Mouse (Mus musculus) macrophage (primary cell): Measurements from ENCODE around the gene Sun1. TPM values are rescaled to one million over a fixed set of nuclear protein-coding genes. Genes with fewer than 3 reads are reported as not detected.

Experiments used
- H3K27ac ChIP-seq: fragments of 350-480 bp; formaldehyde crosslinking; 2 replicates; pipeline ENCODE4 v1.9.0; 2021
- H3K36me3 ChIP-seq: fragments of 350-480 bp; formaldehyde crosslinking; 2 replicates; pipeline ENCODE4 v1.9.0; 2021; ENCODE audit errors: inconsistent target
- H3K4me3 ChIP-seq: fragments of 350-480 bp; formaldehyde crosslinking; 2 replicates; pipeline ENCODE4 v1.9.0; 2021; ENCODE audit errors: inconsistent target
- H3K79me2 ChIP-seq: fragments of 350-480 bp; formaldehyde crosslinking; 2 replicates; pipeline ENCODE4 v1.9.0; 2021; ENCODE audit errors: inconsistent target
- WGBS: methylation state at CpG from one replicate; pipeline ENCODE4 v1.1.7; 2026; ENCODE audit warnings: inconsistent platforms; ENCODE audit not compliant: missing documents; 5-methylcytosine and 5-hydroxymethylcytosine counted together
- polyA plus RNA-seq: library from polyadenylated mRNA; stranded (reverse); fragments of 250-400 nt; gene quantifications from 3 replicates; pipeline ENCODE4 v1.2.4, GENCODE M21; 2018; ENCODE audit warnings: inconsistent platforms

Gene Sun1
- polyA plus RNA-seq, 1 experiment from 2014 or later: 7.6 TPM

- 90% methylated on average over 13 of the region's 16 CpGs for WGBS
- peaks cover 77% of the 10 kb centered on the region for H3K36me3 ChIP-seq
- H3K79me2 ChIP-seq: no peaks in the 10 kb centered on the region
- no peak overlapping the region for H3K4me3 ChIP-seq
- no peak overlapping the region for H3K27ac ChIP-seq
Measured at GRCm38 (mm10) chr5:139270806-139271521, 70.5 kb downstream of the Sun1 start.

DNA sequence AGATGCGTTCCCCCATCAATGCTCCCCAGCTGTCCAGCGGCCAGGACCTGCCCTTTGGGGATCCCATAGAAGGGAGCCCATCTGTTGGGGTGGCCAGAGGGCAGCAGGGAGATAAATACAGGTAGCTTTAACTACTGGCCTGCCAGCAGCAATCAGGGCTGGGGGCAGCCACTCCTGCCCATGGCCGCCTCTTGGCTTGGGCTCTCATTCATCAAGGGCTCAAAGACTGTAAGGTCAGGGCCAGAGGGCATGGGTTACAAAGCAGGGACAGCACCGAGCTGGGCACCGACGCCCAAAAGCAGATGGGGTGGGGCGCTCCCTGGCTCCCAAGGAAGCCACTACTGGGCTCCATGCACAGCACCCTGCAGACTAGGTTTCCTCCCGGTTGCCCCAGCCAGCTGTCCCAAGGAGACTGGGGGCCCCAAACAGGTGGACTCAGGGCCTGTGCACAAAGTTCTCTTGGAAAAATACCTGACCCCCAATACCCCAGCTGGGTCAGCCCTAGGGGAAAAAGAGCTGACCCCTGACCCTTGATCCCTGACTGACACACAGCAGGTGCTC, 71.6 kb downstream of the Sun1 start:
- H3K79me2 ChIP-seq: no peaks in the 10 kb centered on the region
- WGBS: 92% methylated on average over 8 of the region's 8 CpGs
- H3K4me3 ChIP-seq: no peak overlapping the region
- H3K27ac ChIP-seq: no peak overlapping the region
- H3K36me3 ChIP-seq: peaks cover 71% of the 10 kb centered on the region

- 87% methylated on average over 8 of the region's 8 CpGs for WGBS
- no peak overlapping the region for H3K27ac ChIP-seq
- no peaks in the 10 kb centered on the region; the same call in 1 of the 2 replicates for H3K79me2 ChIP-seq
- H3K4me3 ChIP-seq: no peak overlapping the region
- H3K36me3 ChIP-seq: peaks cover 69% of the 10 kb centered on the region
Measured at GRCm38 (mm10) chr5:139277287-139277686, 76.8 kb downstream of the Sun1 start.

DNA sequence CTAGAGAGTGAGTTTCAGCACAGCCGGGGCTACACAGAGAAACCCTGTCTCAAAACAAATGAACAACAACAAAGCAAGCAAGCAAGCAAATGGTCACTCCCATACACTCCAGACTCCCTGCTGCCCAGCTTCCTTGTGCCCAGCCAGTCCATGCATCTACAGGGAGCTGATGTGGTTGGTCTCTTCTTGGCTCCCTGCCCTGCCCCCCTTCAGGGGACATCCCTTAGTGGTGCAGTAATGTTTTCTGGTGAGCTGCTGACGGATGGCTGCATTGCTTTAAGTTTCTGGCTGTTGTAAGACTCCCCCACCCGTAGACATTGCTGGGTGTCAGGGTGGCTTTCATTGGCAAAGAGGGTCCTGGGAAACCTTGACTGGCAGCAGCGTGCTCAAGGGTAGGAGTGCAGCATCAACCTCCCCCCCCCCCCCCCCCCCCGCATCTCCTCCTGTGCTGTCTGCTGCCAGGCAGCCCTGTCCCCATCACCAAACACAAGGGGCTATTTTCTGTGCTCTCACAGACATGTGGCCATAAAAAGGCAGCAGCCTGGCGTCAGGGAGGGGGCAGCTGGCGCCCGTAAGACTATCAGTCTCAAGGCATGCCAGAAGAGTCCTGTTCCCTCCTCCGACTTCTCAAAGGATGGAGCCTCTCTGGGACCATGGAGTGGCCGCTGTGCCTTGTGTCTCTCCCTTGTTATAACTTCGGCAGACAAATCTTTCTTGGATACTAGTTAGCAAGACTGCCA, 81.1 kb downstream of the Sun1 start:
- Histone ChIP-seq H3K27ac (no peak overlapping the region), H3K36me3 (peaks cover 44% of the 10 kb centered on the region; the same call in 1 of the 2 replicates), H3K4me3 (no peak overlapping the region), H3K79me2 (peaks cover 19% of the 10 kb centered on the region; the same call in 1 of the 2 replicates)
- 75% methylated on average over 10 of the region's 11 CpGs for WGBS

- no peak overlapping the region for H3K4me3 ChIP-seq
- 9% methylated on average over 14 of the region's 15 CpGs for WGBS
- H3K36me3 ChIP-seq: peaks cover 38% of the 10 kb centered on the region; the same call in 1 of the 2 replicates
Measured at GRCm38 (mm10) chr5:139282191-139282590, 81.8 kb downstream of the Sun1 start.

DNA sequence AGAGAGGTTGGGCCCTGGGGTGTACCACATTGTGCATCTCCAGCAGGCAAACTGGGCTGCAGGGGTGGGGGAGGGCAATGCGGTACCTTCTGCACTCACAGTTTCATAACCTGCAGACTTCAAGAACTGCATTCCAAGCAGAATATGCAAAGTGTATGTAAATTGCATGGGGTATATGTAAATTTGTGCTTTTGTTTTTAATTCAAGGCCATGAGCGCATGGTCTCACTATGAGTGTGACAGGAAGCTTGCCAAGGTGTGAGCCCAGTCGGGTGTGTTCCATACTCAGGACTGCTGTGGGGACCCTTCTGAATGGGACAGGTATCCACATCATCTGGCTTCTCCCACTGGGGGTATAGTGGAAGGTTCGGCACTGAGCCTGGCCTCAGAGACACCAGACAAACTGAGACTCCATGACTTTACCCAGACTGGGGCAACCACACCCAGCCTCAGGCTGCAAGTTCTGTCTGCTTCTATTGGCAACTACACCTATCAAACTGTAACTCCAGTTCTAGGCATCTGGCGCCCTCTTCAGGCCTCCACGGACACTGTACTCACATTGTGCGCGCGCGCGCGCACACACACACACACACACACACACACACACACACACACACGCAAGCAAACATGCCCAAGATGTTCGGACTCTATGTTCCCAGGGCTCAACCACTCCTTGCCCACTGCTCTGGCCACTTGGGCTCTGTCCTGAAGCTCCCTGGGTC, 83.2 kb downstream of the Sun1 start:
- WGBS: 97% methylated on average over 14 of the region's 14 CpGs
- H3K4me3 ChIP-seq: no peak overlapping the region
- H3K36me3 ChIP-seq: peaks cover 34% of the 10 kb centered on the region; the same call in 1 of the 2 replicates
- H3K79me2 ChIP-seq: peaks cover 19% of the 10 kb centered on the region; the same call in 1 of the 2 replicates
- H3K27ac ChIP-seq: no peak overlapping the region

More at GRCm38 (mm10) chr5:139282191-139282590, 81.8 kb downstream of the Sun1 start:
- H3K27ac ChIP-seq: no peak overlapping the region
- H3K79me2 ChIP-seq: peaks cover 19% of the 10 kb centered on the region; the same call in 1 of the 2 replicates

DNA sequence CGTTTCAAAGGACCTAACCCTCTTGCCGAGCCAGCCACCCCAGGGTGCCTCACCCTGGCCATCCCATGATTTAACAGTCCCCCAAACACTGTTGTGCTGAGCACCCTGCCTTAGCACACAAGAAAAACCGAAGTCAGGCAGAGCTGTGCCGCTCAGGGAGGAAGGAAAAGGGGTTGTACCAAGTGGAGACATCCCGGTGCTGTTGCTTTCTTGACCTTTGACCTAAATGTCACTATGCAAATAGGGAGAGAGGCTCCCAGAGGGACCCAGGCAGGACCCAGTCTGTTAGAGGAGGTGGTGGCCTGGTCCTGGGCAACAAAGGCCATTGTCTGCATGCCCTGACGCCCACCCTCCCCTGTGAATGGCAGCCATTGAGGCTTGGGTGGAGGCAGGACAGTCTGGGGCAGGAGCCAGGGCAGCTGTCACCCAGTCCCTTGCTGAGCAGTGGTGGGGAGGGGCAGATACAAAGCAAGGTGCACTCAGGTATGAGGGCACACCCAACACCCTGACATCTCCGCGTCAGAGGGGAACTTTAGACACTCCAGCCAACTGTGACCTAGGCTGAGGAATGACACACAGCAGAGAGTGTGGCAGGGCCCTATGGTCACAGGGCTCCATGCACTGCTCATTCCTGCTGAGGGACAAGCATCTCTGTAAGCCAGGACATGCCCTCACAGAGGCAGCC, 85.1 kb downstream of the Sun1 start:
- Histone ChIP-seq H3K27ac (peak overlapping the region; percentile 91), H3K4me3 (no peak overlapping the region), H3K79me2 (peaks cover 23% of the 10 kb centered on the region; the same call in 1 of the 2 replicates), H3K36me3 (peaks cover 15% of the 10 kb centered on the region; the same call in 1 of the 2 replicates)
- 42% methylated on average over 8 of the region's 8 CpGs for WGBS

DNA sequence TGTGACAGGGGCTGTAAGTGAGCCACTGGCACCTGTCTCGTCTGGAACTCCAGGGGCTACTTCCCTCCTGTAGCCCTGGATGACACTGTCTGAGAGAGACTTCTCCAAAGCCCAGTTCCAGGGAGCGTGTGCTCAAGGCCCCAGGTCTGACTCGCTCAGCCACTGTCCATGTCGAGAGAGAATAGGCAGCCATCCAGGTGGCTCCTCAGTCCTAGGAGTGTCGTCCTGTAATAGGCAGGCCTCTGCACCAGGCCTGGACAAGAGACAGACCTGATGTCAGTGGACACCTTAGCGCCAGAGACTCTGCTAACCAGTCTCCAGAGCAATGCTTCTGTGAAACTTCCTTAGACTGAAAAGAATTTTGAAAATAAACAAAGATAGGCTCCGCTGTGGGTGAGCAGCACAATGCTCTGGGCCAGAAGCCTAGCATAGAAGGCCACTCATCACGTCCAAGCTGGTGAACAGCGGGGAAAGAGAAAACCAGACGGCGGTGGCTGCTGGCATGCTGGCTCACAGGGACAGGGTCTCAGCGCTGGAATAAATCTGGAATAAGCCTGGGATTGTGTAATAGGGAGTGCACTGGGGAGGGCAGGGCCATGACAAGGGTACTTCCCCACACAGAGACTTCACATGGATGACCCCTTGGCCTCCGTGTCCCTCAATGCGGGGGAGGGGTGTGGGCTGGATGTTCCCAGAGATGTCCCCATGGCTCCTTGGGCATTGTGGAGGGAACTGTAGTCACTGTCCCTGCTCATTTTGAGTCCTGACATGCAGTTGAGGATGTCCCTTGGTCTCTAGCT, 85.9 kb downstream of the Sun1 start:
- H3K4me3 ChIP-seq: no peak overlapping the region
- H3K27ac ChIP-seq: peak overlapping the region; percentile 91
- 51% methylated on average over 14 of the region's 14 CpGs for WGBS
- peaks cover 32% of the 10 kb centered on the region; the same call in 1 of the 2 replicates for H3K79me2 ChIP-seq
- peaks cover 14% of the 10 kb centered on the region; the same call in 1 of the 2 replicates for H3K36me3 ChIP-seq

DNA sequence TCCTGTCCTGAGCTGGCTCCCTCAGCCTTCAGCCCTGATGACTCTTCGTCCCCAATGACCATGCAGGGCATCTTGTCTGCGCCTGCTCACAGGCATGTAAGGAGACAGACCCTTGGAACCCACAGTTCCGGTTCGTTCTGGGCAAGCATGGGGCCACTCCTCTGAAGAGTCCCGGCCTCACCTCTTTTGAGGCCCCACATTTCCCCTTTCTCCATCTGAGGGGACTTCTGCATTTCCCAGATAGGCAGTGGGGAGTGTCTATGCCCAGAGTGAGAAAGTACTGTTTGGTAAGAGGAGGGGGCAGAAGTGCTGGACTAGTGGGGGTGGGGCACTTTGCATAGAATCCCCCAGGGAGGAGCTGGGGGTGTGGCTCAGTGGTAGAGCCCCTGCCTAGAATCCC, 86.7 kb downstream of the Sun1 start:
- H3K36me3 ChIP-seq: peaks cover 21% of the 10 kb centered on the region
- H3K79me2 ChIP-seq: peaks cover 34% of the 10 kb centered on the region; the same call in 1 of the 2 replicates
- peak overlapping the region; percentile 91 for H3K27ac ChIP-seq

GRCm38 (mm10) chr5:139287787-139288186, 87.3 kb downstream of the Sun1 start:
- WGBS: 44% methylated on average over 4 of the region's 4 CpGs
- peaks cover 41% of the 10 kb centered on the region; the same call in 1 of the 2 replicates for H3K79me2 ChIP-seq
- peak overlapping the region; percentile 91 for H3K27ac ChIP-seq
- H3K4me3 ChIP-seq: no peak overlapping the region
- H3K36me3 ChIP-seq: peaks cover 28% of the 10 kb centered on the region

More for the DNA sequence above, 86.7 kb downstream of the Sun1 start:
- H3K4me3 ChIP-seq: no peak overlapping the region
- 2% methylated on average over 5 of the region's 5 CpGs for WGBS

DNA sequence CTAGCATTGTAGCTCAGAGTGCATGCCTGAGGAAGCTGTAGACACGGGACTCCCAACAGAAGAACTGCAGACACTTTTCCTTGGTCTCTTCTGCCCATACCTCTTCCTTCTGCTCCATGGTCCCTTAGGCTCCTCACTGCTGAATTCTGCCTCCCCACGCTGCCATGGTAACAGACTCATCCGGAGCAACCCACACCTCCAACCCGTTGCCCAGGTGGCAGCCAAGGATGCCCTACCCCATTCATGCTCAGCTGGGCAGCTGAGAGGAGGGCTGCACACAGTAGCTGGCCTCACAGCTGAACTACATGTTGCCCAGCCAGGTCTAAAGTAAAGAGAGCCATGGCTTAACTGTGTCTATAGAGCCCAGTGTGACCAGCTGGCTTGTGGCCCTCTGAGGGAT, 88.2 kb downstream of the Sun1 start:
- Histone ChIP-seq H3K27ac (peak overlapping the region; percentile 91), H3K36me3 (peaks cover 32% of the 10 kb centered on the region), H3K79me2 (peaks cover 49% of the 10 kb centered on the region; the same call in 1 of the 2 replicates), H3K4me3 (no peak overlapping the region)
- 61% methylated on average over 4 of the region's 4 CpGs for WGBS

DNA sequence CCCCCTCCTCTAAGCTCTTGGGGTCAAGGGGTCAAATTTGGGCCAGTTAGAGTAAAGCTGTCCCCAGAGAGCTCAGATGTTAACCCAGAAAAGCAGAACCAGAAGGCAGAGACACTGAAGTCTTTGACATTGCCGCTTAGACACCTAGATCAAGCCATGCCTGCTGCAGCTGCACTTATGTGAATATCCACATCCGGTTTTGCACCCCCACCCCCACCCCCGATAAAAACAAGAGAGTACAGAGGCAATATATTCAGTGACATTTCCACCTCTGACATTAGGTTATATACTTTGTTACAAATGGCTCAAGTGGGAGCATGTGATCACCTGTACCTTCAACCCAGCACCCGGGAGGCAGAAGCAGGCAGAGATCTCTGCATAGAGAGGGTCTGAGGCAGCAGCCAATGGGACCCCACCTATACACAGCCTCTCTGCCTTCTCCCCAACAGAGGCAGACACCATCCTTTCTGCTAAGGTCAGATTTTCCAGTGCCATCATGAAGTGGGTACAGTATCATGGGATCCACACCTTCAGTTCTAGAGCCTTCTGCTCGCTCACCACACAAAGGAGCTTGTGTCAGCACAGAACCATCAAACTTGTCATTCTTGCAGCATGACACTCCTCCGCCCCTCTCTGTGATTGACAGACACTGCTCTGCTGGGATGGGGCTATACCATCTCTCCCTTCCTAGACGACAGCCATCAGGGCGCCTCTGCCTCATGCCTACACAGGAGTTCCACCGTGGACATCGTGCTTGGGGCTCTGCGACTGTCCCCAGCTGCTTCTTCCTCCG, 90.2 kb downstream of the Sun1 start:
- Histone ChIP-seq H3K79me2 (peaks cover 42% of the 10 kb centered on the region; the same call in 1 of the 2 replicates), H3K36me3 (peaks cover 25% of the 10 kb centered on the region), H3K27ac (no peak overlapping the region), H3K4me3 (no peak overlapping the region)
- WGBS: 85% methylated on average over 11 of the region's 12 CpGs
